Mouse (Mus musculus): ENCODE measurements at regions not wholly inside any gene's neighbourhood (a gene's known extent, or its start where the extent isn't known, plus 50 kb on each side); places are given as distances from the start of the nearest gene placed in this dataset.

DNA sequence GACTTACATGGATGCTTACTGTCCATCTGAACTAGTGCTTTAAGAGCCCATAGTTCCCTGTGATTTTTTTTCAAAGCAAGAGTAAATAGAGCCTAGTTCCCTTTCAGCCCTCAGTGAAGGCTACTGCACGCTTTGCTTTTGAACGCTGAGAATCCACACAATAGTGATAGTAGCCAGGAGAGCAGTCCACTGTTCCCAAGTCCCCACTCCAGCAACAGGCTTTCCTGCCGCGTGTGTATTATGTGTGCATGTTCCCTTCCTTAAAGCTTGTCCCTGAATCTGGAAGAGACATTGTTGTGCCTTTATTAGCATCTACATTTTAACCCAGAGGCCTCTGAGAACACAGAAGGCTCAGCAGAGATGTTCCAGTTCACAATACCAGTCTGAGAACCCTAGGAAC lies 317.7 kb downstream of the Cd83 start:
- TF ChIP-seq POLR2A (IDR thresholded peaks at IDR 0.05; ENCODE audit: borderline replicate concordance, insufficient read depth, low read length) = no peak
- no peak for TF ChIP-seq CTCF (IDR thresholded peaks at IDR 0.05; ENCODE audit: borderline replicate concordance, insufficient read depth, low read depth, low read length)

All from cerebellum, adult 2 months (tissue).